Comparison of ENCODE assay signal across 10 mouse cellular contexts in genomic region chr2:174112931-174113330, GRCm38 (mm10).
"Had no signal": no experiment of that assay in that cellular context is flagged by ENCODE, and none has a peak within 500 bp of the region (broad histone marks: within the 10 kb centered on the region; RNA-seq: fewer than 3 reads in every experiment).

No protein-coding gene starts in this region.

- H3K4me3 ChIP-seq: limb, embryonic 12.5 days; midbrain, embryonic 15.5 days; neural tube, embryonic 12.5 days had no signal

- H3K9ac ChIP-seq: limb, embryonic 12.5 days; liver, embryonic 14.5 days; midbrain, embryonic 15.5 days; neural tube, embryonic 12.5 days had no signal

- H3K4me2 ChIP-seq: limb, embryonic 12.5 days; midbrain, embryonic 15.5 days; neural tube, embryonic 12.5 days had no signal

- H3K36me3 ChIP-seq: midbrain, embryonic 15.5 days; neural tube, embryonic 12.5 days had no signal

- DNase-seq: kidney, adult 9 months; layer of hippocampus, adult 9-11 months; layer of hippocampus, postnatal 36 days; lung, adult 18-20 months; thymus, postnatal 4 days had no signal

- H3K27me3 ChIP-seq: limb, embryonic 12.5 days; midbrain, embryonic 15.5 days; neural tube, embryonic 12.5 days had no signal

- H3K27ac ChIP-seq: limb, embryonic 12.5 days; liver, embryonic 14.5 days; midbrain, embryonic 15.5 days; neural tube, embryonic 12.5 days; stomach, postnatal 0 days had no signal

- ATAC-seq: midbrain, embryonic 15.5 days had no signal

- H3K9me3 ChIP-seq: limb, embryonic 12.5 days; midbrain, embryonic 15.5 days; neural tube, embryonic 12.5 days had no signal
